Mouse (Mus musculus): ENCODE measurements at regions not wholly inside any gene's neighbourhood (a gene's known extent, or its start where the extent isn't known, plus 50 kb on each side); places are given as distances from the start of the nearest gene placed in this dataset.
"Not testable (repeated sequence)": the region's sequence is repeated elsewhere in the genome, so short reads cannot be mapped to it uniquely, and the experiment has no call there.

GRCm38 (mm10) chr16:20047356-20047755 lies 50.0 kb upstream of the Klhl24 start:
- DNase-seq (ENCODE audit: low spot score): no peak
- H3K4me3 ChIP-seq (ENCODE audit: low read length): no peak overlapping the region
- H3K27me3 ChIP-seq (ENCODE audit: insufficient read depth, low read length): no peaks in the 10 kb centered on the region
- TF ChIP-seq CTCF (IDR thresholded peaks at IDR 0.05; ENCODE audit: low read depth): no peak
- no peaks in the 10 kb centered on the region for H3K4me1 ChIP-seq (ENCODE audit: insufficient read depth, low read length)
- no peaks in the 10 kb centered on the region for H3K9me3 ChIP-seq (ENCODE audit: low read length)
- no peak overlapping the region for H3K27ac ChIP-seq
- H3K4me2 ChIP-seq (ENCODE audit: low read depth, low read length): no peak overlapping the region
- ATAC-seq: no peak
- no peaks in the 10 kb centered on the region for H3K36me3 ChIP-seq (ENCODE audit: insufficient read depth, low read length)
- 93% methylated on average over 2 of the region's 2 CpGs for WGBS
- no peak overlapping the region for H3K9ac ChIP-seq (replicated peaks; ENCODE audit: low read length)

GRCm38 (mm10) chr16:20035166-20035565 lies 52.3 kb upstream of the Klhl6 start:
- not testable (repeated sequence) for DNase-seq (ENCODE audit: low spot score); H3K4me2 ChIP-seq (ENCODE audit: low read depth, low read length); H3K9me3 ChIP-seq (ENCODE audit: low read length); H3K4me1 ChIP-seq (ENCODE audit: insufficient read depth, low read length); H3K27ac ChIP-seq; H3K4me3 ChIP-seq (ENCODE audit: low read length); ATAC-seq; H3K36me3 ChIP-seq (ENCODE audit: insufficient read depth, low read length); H3K9ac ChIP-seq (replicated peaks; ENCODE audit: low read length); H3K27me3 ChIP-seq (ENCODE audit: insufficient read depth, low read length)
- WGBS: 67% methylated on average over 2 of the region's 2 CpGs

GRCm38 (mm10) chr16:20032328-20033081 lies 49.7 kb upstream of the Klhl6 start:
- DNase-seq (ENCODE audit: low spot score) (peak; percentile 7), ATAC-seq (no peak)
- Histone ChIP-seq H3K27ac (no peak overlapping the region), H3K27me3 (ENCODE audit: insufficient read depth, low read length) (no peaks in the 10 kb centered on the region), H3K4me3 (ENCODE audit: low read length) (no peak overlapping the region), H3K4me1 (ENCODE audit: insufficient read depth, low read length) (no peaks in the 10 kb centered on the region), H3K9ac (replicated peaks; ENCODE audit: low read length) (no peak overlapping the region), H3K4me2 (ENCODE audit: low read depth, low read length) (no peak overlapping the region), H3K36me3 (ENCODE audit: insufficient read depth, low read length) (no peaks in the 10 kb centered on the region), H3K9me3 (ENCODE audit: low read length) (no peaks in the 10 kb centered on the region)
- TF ChIP-seq CTCF (IDR thresholded peaks at IDR 0.05; ENCODE audit: low read depth): no peak
- WGBS: 63% methylated on average over 4 of the region's 4 CpGs
